Mouse (Mus musculus) myocyte (in vitro differentiated cells): ENCODE data around the gene Txn2. TPM values are rescaled to one million over a fixed set of nuclear protein-coding genes. Genes with fewer than 3 reads are reported as not detected.

ENCODE experiments used
- H3K27me3 ChIP-seq: one replicate; pipeline ENCODE4 v1.6.1; 2011; ENCODE audit not compliant: control insufficient read depth, insufficient read depth, insufficient read length
- H3K36me3 ChIP-seq: one replicate; pipeline ENCODE4 v1.6.1; 2011; ENCODE audit not compliant: control insufficient read depth, insufficient read depth
- H3K4me2 ChIP-seq: one replicate; pipeline ENCODE4 v1.6.1; 2011; ENCODE audit warnings: low read depth, control low read depth
- H3K4me3 ChIP-seq: one replicate; pipeline ENCODE4 v1.5.1; 2011; ENCODE audit warnings: mild to moderate bottlenecking, control low read depth, moderate library complexity
- H3K79me2 ChIP-seq: one replicate; pipeline ENCODE4 v1.6.1; 2011; ENCODE audit not compliant: control insufficient read depth, insufficient read depth
- H3ac ChIP-seq: one replicate; pipeline ENCODE4 v1.6.1; 2011; ENCODE audit not compliant: control insufficient read depth, insufficient read length
- CEBPB ChIP-seq: IDR thresholded peaks from 2 replicates; pipeline ENCODE4 v1.6.1; 2011; ENCODE audit warnings: mild to moderate bottlenecking, moderate library complexity; ENCODE audit not compliant: poor library complexity, insufficient read depth, severe bottlenecking
- E2F4 ChIP-seq: IDR thresholded peaks from one replicate; pipeline ENCODE4 v1.6.1; 2011; ENCODE audit warnings: mild to moderate bottlenecking, control low read depth, moderate library complexity; ENCODE audit not compliant: insufficient read depth
- MAX ChIP-seq: IDR thresholded peaks from one replicate; pipeline ENCODE4 v1.6.1; 2011; ENCODE audit warnings: low read depth, mild to moderate bottlenecking, control low read depth
- MYOD1 ChIP-seq, 3 experiments: IDR thresholded peaks; one replicate each; pipeline ENCODE4 v1.6.1; 2011; ENCODE audit warnings: control low read depth in 2 of 3, low read depth in 2 of 3, mild to moderate bottlenecking in 2 of 3, moderate library complexity in 1 of 3; ENCODE audit not compliant: insufficient read length in 2 of 3, control insufficient read depth in 1 of 3
- MYOG ChIP-seq, 3 experiments: IDR thresholded peaks; one replicate each; pipeline ENCODE4 v1.6.1; 2011; ENCODE audit warnings: control low read depth in 2 of 3, low read depth in 2 of 3, mild to moderate bottlenecking in 2 of 3; ENCODE audit not compliant: insufficient read length in 2 of 3, control insufficient read depth in 1 of 3, insufficient read depth in 1 of 3
- POLR2A ChIP-seq: IDR thresholded peaks from one replicate; pipeline ENCODE4 v1.6.1; 2011; ENCODE audit warnings: low read depth, mild to moderate bottlenecking, control low read depth, moderate library complexity; ENCODE audit not compliant: insufficient read length
- POLR2AphosphoS2 ChIP-seq: IDR thresholded peaks from one replicate; pipeline ENCODE4 v1.6.1; 2011; ENCODE audit warnings: low read depth, control low read depth; ENCODE audit not compliant: insufficient read length
- REST ChIP-seq: IDR thresholded peaks from one replicate; pipeline ENCODE4 v1.6.1; 2011; ENCODE audit warnings: mild to moderate bottlenecking, control low read depth, moderate library complexity; ENCODE audit not compliant: insufficient read depth, insufficient read length
- SRF ChIP-seq: IDR thresholded peaks from one replicate; pipeline ENCODE4 v1.6.1; 2011; ENCODE audit warnings: low read depth; ENCODE audit not compliant: control insufficient read depth, insufficient read length
- TCF12 ChIP-seq: IDR thresholded peaks from one replicate; pipeline ENCODE4 v1.6.1; 2011; ENCODE audit warnings: mild to moderate bottlenecking, control low read depth; ENCODE audit not compliant: poor library complexity, insufficient read depth, severe bottlenecking
- TCF3 ChIP-seq: IDR thresholded peaks from one replicate; pipeline ENCODE4 v1.6.1; 2011; ENCODE audit warnings: low read depth, control low read depth; ENCODE audit not compliant: insufficient read length
- USF1 ChIP-seq: IDR thresholded peaks from one replicate; pipeline ENCODE4 v1.6.1; 2011; ENCODE audit warnings: low read depth, mild to moderate bottlenecking, control low read depth, moderate library complexity
- polyA plus RNA-seq: library from polyadenylated mRNA; unstranded; fragments of >200 nt; fragmentation: generic; extraction: Trizol; gene quantifications from one replicate; pipeline ENCODE4 v1.2.1, GENCODE M21; 2012; ENCODE audit warnings: missing spikeins

The Txn2 gene
- polyA plus RNA-seq, 1 experiment = 383 TPM

GRCm38 (mm10) chr15:77894926-77895325 is 33.9 kb downstream of the Txn2 start:
- Histone ChIP-seq H3ac (no peak overlapping the region), H3K4me2 (no peak overlapping the region), H3K4me3 (no peak overlapping the region), H3K27me3 (no peaks in the 10 kb centered on the region), H3K36me3 (no peaks in the 10 kb centered on the region), H3K79me2 (no peaks in the 10 kb centered on the region)
- TF ChIP-seq POLR2AphosphoS2 (no peak), TCF12 (no peak), MYOG (IDR thresholded peaks at IDR 0.05; ENCODE audit: control insufficient read depth in 1 of 3, insufficient read depth in 1 of 3, insufficient read length in 2 of 3, low read depth in 2 of 3) (no peak), CEBPB (no peak), TCF3 (no peak), MYOD1 (IDR thresholded peaks at IDR 0.05; ENCODE audit: control insufficient read depth in 1 of 3, insufficient read length in 2 of 3, low read depth in 2 of 3) (no peak), E2F4 (no peak), SRF (no peak)

GRCm38 (mm10) chr15:77893292-77893691 is 35.5 kb downstream of the Txn2 start:
- TF ChIP-seq POLR2A = no peak
- TF ChIP-seq E2F4 = no peak
- TF ChIP-seq TCF3 = no peak
- no peaks in the 10 kb centered on the region for H3K27me3 ChIP-seq
- H3K79me2 ChIP-seq = no peaks in the 10 kb centered on the region
- H3ac ChIP-seq = no peak overlapping the region
- H3K4me3 ChIP-seq = no peak overlapping the region
- no peaks in the 10 kb centered on the region for H3K36me3 ChIP-seq
- H3K4me2 ChIP-seq = no peak overlapping the region

- H3K27me3 ChIP-seq = no peaks in the 10 kb centered on the region
- H3K79me2 ChIP-seq = no peaks in the 10 kb centered on the region
- no peak overlapping the region for H3ac ChIP-seq
- H3K36me3 ChIP-seq = no peaks in the 10 kb centered on the region
- peak overlapping the region; percentile 41 for H3K4me2 ChIP-seq
- no peak for TF ChIP-seq POLR2AphosphoS2
- TF ChIP-seq CEBPB = no peak
- TF ChIP-seq REST = no peak
- no peak for TF ChIP-seq MYOG (IDR thresholded peaks at IDR 0.05; ENCODE audit: control insufficient read depth in 1 of 3, insufficient read depth in 1 of 3, insufficient read length in 2 of 3, low read depth in 2 of 3)
- TF ChIP-seq MAX = no peak
- TF ChIP-seq E2F4 = no peak
- TF ChIP-seq SRF = no peak
- TF ChIP-seq USF1 = no peak
- TF ChIP-seq TCF12 = no peak
- TF ChIP-seq POLR2A = no peak
- no peak for TF ChIP-seq TCF3
- no peak for TF ChIP-seq MYOD1 (IDR thresholded peaks at IDR 0.05; ENCODE audit: control insufficient read depth in 1 of 3, insufficient read length in 2 of 3, low read depth in 2 of 3)
- no peak overlapping the region for H3K4me3 ChIP-seq
These were observed 36.4 kb downstream of the Txn2 start for GRCm38 (mm10) chr15:77892420-77892819.

GRCm38 (mm10) chr15:77891766-77892165 is 37.0 kb downstream of the Txn2 start:
- no peaks in the 10 kb centered on the region for H3K27me3 ChIP-seq
- TF ChIP-seq USF1 = no peak
- TF ChIP-seq CEBPB = peak; percentile 1; the same call in 1 of the 2 replicates
- no peak overlapping the region for H3ac ChIP-seq
- no peak overlapping the region for H3K4me3 ChIP-seq
- peak overlapping the region; percentile 41 for H3K4me2 ChIP-seq
- no peaks in the 10 kb centered on the region for H3K36me3 ChIP-seq
- no peaks in the 10 kb centered on the region for H3K79me2 ChIP-seq

GRCm38 (mm10) chr15:77889761-77890422 is 38.9 kb downstream of the Txn2 start:
- H3K27me3 ChIP-seq = no peaks in the 10 kb centered on the region
- no peaks in the 10 kb centered on the region for H3K79me2 ChIP-seq
- peak overlapping the region; percentile 35 for H3K4me2 ChIP-seq
- no peaks in the 10 kb centered on the region for H3K36me3 ChIP-seq
- peak in 1 of 3 experiments; percentile 51 for TF ChIP-seq MYOD1 (IDR thresholded peaks at IDR 0.05; ENCODE audit: control insufficient read depth in 1 of 3, insufficient read length in 2 of 3, low read depth in 2 of 3)
- no peak for TF ChIP-seq USF1
- peak in 1 of 3 experiments; percentile 57 for TF ChIP-seq MYOG (IDR thresholded peaks at IDR 0.05; ENCODE audit: control insufficient read depth in 1 of 3, insufficient read depth in 1 of 3, insufficient read length in 2 of 3, low read depth in 2 of 3)
- TF ChIP-seq TCF3 = no peak
- no peak for TF ChIP-seq SRF
- no peak for TF ChIP-seq CEBPB
- no peak for TF ChIP-seq MAX
- no peak for TF ChIP-seq REST
- TF ChIP-seq POLR2AphosphoS2 = no peak
- TF ChIP-seq POLR2A = no peak
- TF ChIP-seq E2F4 = no peak
- no peak for TF ChIP-seq TCF12
- no peak overlapping the region for H3K4me3 ChIP-seq
- H3ac ChIP-seq = no peak overlapping the region
